Mouse (Mus musculus) midbrain, embryonic 11.5 days (tissue): Measurements from ENCODE around the gene Limk2. TPM values are rescaled to one million over a fixed set of nuclear protein-coding genes. Genes with fewer than 3 reads are reported as not detected.

Source experiments
- ATAC-seq: fragments of 200-750 bp; cut with Nextera tagmentation; 2 replicates; pipeline ENCODE4 v1.8.0; 2017; ENCODE audit warnings: moderate TSS enrichment, moderate library complexity; ENCODE audit not compliant: low FRiP score
- DNase-seq: peaks from one replicate; pipeline ENCODE4 v3.0.0; 2015; ENCODE audit warnings: low spot score; ENCODE audit errors: missing footprints
- H3K27ac ChIP-seq: fragments of 300-500 bp; sonication (generic); 2 replicates; pipeline ENCODE4 v1.5.1; 2014; ENCODE audit warnings: low read depth, low read length
- H3K27me3 ChIP-seq: fragments of 300-500 bp; sonication (generic); 2 replicates; pipeline ENCODE4 v1.6.1; 2014; ENCODE audit warnings: mild to moderate bottlenecking, low read length, moderate library complexity, mixed read lengths; ENCODE audit not compliant: control insufficient read depth, insufficient read depth
- H3K36me3 ChIP-seq: fragments of 300-500 bp; sonication (generic); 2 replicates; pipeline ENCODE4 v1.6.1; 2014; ENCODE audit warnings: mild to moderate bottlenecking, low read length, moderate library complexity, mixed read lengths; ENCODE audit not compliant: control insufficient read depth, insufficient read depth
- H3K4me1 ChIP-seq: fragments of 300-500 bp; sonication (generic); 2 replicates; pipeline ENCODE4 v1.6.1; 2014; ENCODE audit warnings: low read length; ENCODE audit not compliant: control insufficient read depth, insufficient read depth
- H3K4me2 ChIP-seq: fragments of 300-500 bp; sonication (generic); 2 replicates; pipeline ENCODE4 v1.6.1; 2014; ENCODE audit warnings: mild to moderate bottlenecking, moderate library complexity
- H3K4me3 ChIP-seq: fragments of 300-500 bp; sonication (generic); 2 replicates; pipeline ENCODE4 v1.5.1; 2014; ENCODE audit warnings: low read depth, low read length
- H3K9ac ChIP-seq: fragments of 300-500 bp; sonication (generic); 2 replicates; pipeline ENCODE4 v1.6.1; 2014; ENCODE audit warnings: low read length
- H3K9me3 ChIP-seq: fragments of 300-500 bp; sonication (generic); 2 replicates; pipeline ENCODE4 v1.6.1; 2016; ENCODE audit warnings: low read length; ENCODE audit not compliant: control insufficient read depth
- WGBS: fragments of 180-500 bp; shearing (Covaris S2); extraction: QIAGEN DNeasy Blood & Tissue Kit; methylation state at CpG from one replicate; pipeline ENCODE4 v1.1.7; 2014; 5-methylcytosine and 5-hydroxymethylcytosine counted together
- polyA plus RNA-seq: library from polyadenylated mRNA; unstranded; fragments of >200 nt; fragmentation: Nextera tagmentation; extraction: Ambion mirVana; gene quantifications from 2 replicates; pipeline ENCODE4 v1.2.1, GENCODE M21; 2014

The Limk2 gene
- 62.6 and 63.4 TPM in 2 replicates for polyA plus RNA-seq

GRCm38 (mm10) chr11:3408997-3409732 is at the start of gene Limk2:
Gene Limk2 (minus strand): TSS chr11:3409189.
- WGBS, result 3% methylated on average over 44 of the region's 45 CpGs
- Histone ChIP-seq H3K27me3 (no peaks in the 10 kb centered on the region), H3K27ac (no peak within 1 kb of the TSS; the same call in 1 of the 2 replicates), H3K4me1 (peaks cover 3% of the 10 kb centered on the region; the same call in 1 of the 2 replicates), H3K9ac (peak within 1 kb of the TSS; percentile 83), H3K4me3 (peak within 1 kb of the TSS; percentile 77), H3K36me3 (no peaks in the 10 kb centered on the region), H3K9me3 (no peaks in the 10 kb centered on the region), H3K4me2 (peak within 1 kb of the TSS; percentile 84)
- peak; percentile 98 for DNase-seq
- peak; percentile 94 for ATAC-seq

DNA sequence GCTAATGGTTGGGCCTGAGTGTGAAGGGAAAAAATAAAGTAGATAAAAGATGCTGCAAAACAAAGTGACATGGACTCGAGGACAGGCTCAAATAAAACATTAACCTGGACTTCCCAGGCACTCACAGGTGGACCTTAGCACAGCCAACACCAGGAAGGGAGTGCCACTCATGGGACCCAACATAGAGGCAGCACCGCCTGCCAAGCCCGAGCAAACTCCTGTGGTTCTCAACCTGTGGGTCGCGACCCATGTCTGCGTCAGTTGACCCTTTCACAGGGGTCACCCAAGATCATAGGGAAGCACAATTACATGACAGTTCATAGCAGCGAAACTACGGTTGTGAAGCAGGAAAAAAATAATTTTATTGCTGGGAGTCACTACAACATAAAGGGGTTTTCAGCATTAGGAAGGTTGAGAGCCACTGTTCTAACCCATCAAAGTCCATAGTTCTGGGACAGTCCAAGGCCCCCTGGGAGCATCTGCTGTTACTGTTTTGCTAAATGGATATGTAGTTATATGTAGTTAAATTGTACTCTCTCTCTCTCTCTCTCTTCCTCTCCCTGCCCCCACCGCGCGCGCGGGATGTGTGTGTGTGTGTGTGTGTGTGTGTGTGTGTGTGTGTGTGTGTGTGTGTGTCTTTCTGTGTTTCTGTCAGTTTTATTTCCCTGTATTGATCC is 49.6 kb upstream of the Limk2 start:
- no peak for ATAC-seq
- H3K27ac ChIP-seq, result no peak overlapping the region
- 90% methylated on average over 13 of the region's 13 CpGs for WGBS

GRCm38 (mm10) chr11:3456354-3456753 is 47.4 kb upstream of the Limk2 start:
- no peak overlapping the region for H3K4me2 ChIP-seq
- H3K36me3 ChIP-seq, result no peaks in the 10 kb centered on the region
- DNase-seq (peak; percentile 90), ATAC-seq (no peak)
- peaks cover 8% of the 10 kb centered on the region for H3K4me1 ChIP-seq
- WGBS, result 25% methylated on average over 1 of the region's 1 CpGs
- no peaks in the 10 kb centered on the region for H3K27me3 ChIP-seq
- H3K4me3 ChIP-seq, result no peak overlapping the region
- H3K9ac ChIP-seq, result no peak overlapping the region
- H3K9me3 ChIP-seq, result no peaks in the 10 kb centered on the region
- no peak overlapping the region for H3K27ac ChIP-seq

More for the DNA sequence above, 49.6 kb upstream of the Limk2 start:
- no peaks in the 10 kb centered on the region for H3K4me1 ChIP-seq
- no peaks in the 10 kb centered on the region for H3K9me3 ChIP-seq
- no peak overlapping the region for H3K9ac ChIP-seq
- H3K4me2 ChIP-seq, result no peak overlapping the region
- no peaks in the 10 kb centered on the region for H3K36me3 ChIP-seq
- no peak overlapping the region for H3K4me3 ChIP-seq
- no peaks in the 10 kb centered on the region for H3K27me3 ChIP-seq
- DNase-seq, result no peak

DNA sequence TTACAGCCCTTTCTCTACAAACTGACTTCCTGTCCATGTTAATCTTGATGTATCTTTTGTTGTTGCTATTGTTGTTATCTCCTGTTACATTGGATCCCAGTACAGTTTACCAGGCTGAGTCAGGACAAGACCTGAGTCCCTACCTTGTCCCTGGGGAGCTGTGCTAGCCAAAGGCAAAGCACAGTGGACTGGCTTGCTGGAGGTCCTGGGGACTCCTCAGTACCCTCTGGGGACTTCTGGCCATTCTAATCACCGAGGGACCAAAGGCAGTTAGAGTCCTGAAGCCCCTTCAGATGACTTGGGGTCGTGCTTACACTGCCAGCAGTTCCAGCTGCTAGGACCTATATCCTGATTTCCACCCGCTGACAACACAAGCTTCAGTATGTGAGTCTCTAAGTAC is 45.5 kb upstream of the Limk2 start:
- WGBS, result 91% methylated on average over 3 of the region's 3 CpGs
- no peak overlapping the region for H3K4me3 ChIP-seq
- H3K36me3 ChIP-seq, result no peaks in the 10 kb centered on the region
- peaks cover 14% of the 10 kb centered on the region for H3K4me1 ChIP-seq
- no peak overlapping the region for H3K9ac ChIP-seq
- no peaks in the 10 kb centered on the region for H3K27me3 ChIP-seq
- DNase-seq (peak; percentile 74), ATAC-seq (no peak)
- no peaks in the 10 kb centered on the region for H3K9me3 ChIP-seq
- H3K27ac ChIP-seq, result no peak overlapping the region
- H3K4me2 ChIP-seq, result no peak overlapping the region

- Histone ChIP-seq H3K4me1 (peaks cover 14% of the 10 kb centered on the region), H3K9ac (no peak overlapping the region), H3K27ac (no peak overlapping the region), H3K9me3 (no peaks in the 10 kb centered on the region), H3K27me3 (no peaks in the 10 kb centered on the region), H3K4me2 (peak overlapping the region; percentile 93), H3K4me3 (0 out of 2 replicates have a peak overlapping the region, but pooled peaks have one; percentile 6), H3K36me3 (no peaks in the 10 kb centered on the region)
- DNase-seq (peak; percentile 21), ATAC-seq (no peak)
- WGBS, result 84% methylated on average over 6 of the region's 6 CpGs
Measured at GRCm38 (mm10) chr11:3453467-3453866, 44.5 kb upstream of the Limk2 start.

- Histone ChIP-seq H3K9me3 (no peaks in the 10 kb centered on the region), H3K9ac (peak overlapping the region; percentile 85), H3K4me2 (peak overlapping the region; percentile 93), H3K4me1 (peaks cover 14% of the 10 kb centered on the region), H3K36me3 (no peaks in the 10 kb centered on the region), H3K4me3 (peak overlapping the region; percentile 84), H3K27ac (peak overlapping the region; percentile 67), H3K27me3 (no peaks in the 10 kb centered on the region)
- ATAC-seq (peak; percentile 62), DNase-seq (peak; percentile 83)
- 1% methylated on average over 9 of the region's 9 CpGs for WGBS
Measured at GRCm38 (mm10) chr11:3452769-3453168, 43.8 kb upstream of the Limk2 start.

DNA sequence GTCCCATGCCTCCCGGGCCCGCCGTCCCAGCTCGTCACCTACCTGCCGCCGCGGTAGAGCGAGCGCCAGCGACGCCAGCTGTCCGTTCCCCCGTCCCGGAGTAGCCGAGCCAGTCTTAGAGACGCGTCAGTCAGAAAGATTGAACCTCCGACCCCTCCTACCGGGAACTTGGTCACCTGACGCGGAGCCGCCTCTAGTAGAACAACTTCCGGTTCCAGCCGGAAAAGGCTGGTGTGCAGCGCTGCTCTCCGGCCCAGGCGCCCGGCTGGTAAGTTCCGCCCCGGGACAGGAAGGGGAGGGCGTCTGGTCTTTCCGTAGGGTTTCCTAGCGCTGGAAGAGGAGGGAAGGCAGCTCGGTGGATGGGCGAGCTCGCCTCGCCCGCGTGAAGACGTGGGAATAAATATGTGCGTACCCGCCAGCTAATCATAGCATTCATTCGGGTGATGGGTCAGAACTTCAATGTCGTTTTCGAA is 43.2 kb upstream of the Limk2 start, which contains the start of gene Rnf185:
TSS of gene Rnf185 (minus strand) at position 197 of the 473 bp plus-strand sequence.
- DNase-seq (peak; percentile 99), ATAC-seq (peak; percentile 97)
- Histone ChIP-seq H3K9me3 (no peaks in the 10 kb centered on the region), H3K4me2 (peak within 1 kb of the TSS; percentile 93), H3K27ac (peak within 1 kb of the TSS; percentile 81), H3K27me3 (no peaks in the 10 kb centered on the region), H3K36me3 (no peaks in the 10 kb centered on the region), H3K4me1 (peaks cover 14% of the 10 kb centered on the region), H3K4me3 (peak within 1 kb of the TSS; percentile 84), H3K9ac (peak within 1 kb of the TSS; percentile 85)
- under 1% methylated on average over 45 of the region's 45 CpGs for WGBS

- H3K4me1 ChIP-seq, result peaks cover 14% of the 10 kb centered on the region
- H3K4me2 ChIP-seq, result peak overlapping the region; percentile 93
Measured at GRCm38 (mm10) chr11:3451701-3452163, 42.7 kb upstream of the Limk2 start.

DNA sequence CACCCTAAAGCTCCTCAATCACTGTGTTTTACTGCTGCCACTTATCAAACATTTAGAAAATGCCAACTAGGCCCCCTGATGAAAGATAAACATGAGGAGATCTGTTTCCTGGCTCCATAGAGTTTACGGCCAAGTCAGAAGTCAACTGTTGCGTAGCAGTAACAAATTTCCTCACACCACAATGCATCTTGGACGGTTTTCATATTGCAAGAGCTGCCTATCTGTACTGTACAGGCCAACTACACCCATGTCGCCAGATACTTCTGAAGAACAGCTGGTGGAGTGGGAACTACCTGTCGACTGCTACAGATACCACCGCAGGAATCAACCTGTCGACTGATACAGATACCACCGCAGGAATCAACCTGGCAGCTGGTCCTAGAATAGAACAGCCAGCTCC is 35.9 kb upstream of the Limk2 start:
- no peaks in the 10 kb centered on the region for H3K27me3 ChIP-seq
- WGBS, result 90% methylated on average over 8 of the region's 8 CpGs
- H3K9ac ChIP-seq, result no peak overlapping the region
- H3K9me3 ChIP-seq, result no peaks in the 10 kb centered on the region
- H3K36me3 ChIP-seq, result no peaks in the 10 kb centered on the region
- no peak overlapping the region for H3K4me3 ChIP-seq
- no peak overlapping the region for H3K27ac ChIP-seq
- ATAC-seq (no peak), DNase-seq (no peak)
- no peaks in the 10 kb centered on the region for H3K4me1 ChIP-seq
- no peak overlapping the region for H3K4me2 ChIP-seq

More at GRCm38 (mm10) chr11:3451701-3452163, 42.7 kb upstream of the Limk2 start:
- DNase-seq (peak; percentile 91), ATAC-seq (peak; percentile 22)
- Histone ChIP-seq H3K36me3 (no peaks in the 10 kb centered on the region), H3K27me3 (no peaks in the 10 kb centered on the region), H3K9ac (peak overlapping the region; percentile 85), H3K4me3 (peak overlapping the region; percentile 84), H3K27ac (peak overlapping the region; percentile 81), H3K9me3 (no peaks in the 10 kb centered on the region)
- under 1% methylated on average over 20 of the region's 20 CpGs for WGBS
